Mouse (Mus musculus) left cerebral cortex, postnatal 14 days (tissue): ENCODE results near the gene Ctnnbip1. TPM values are rescaled to one million over a fixed set of nuclear protein-coding genes. Genes with fewer than 3 reads are reported as not detected.
A peak's percentile ranks its signal among the peaks of the same experiment; 100 is the strongest.

Experiments used
- DNase-seq, 2 experiments: peaks; one replicate each; pipeline ENCODE4 v3.0.0; 2021 to 2022; ENCODE audit warnings: low spot score in 2 of 2, mixed read lengths in 1 of 2
- intact Hi-C: fragments of 180-260 bp; cut with DNase I; formaldehyde crosslinking; loops from one replicate; pipeline ENCODE4 v1.15.1; 2025
- total RNA-seq, 2 experiments: library from RNA; stranded (reverse); gene quantifications; 2 replicates each; pipeline ENCODE4 v1.2.3; 2021

The Ctnnbip1 gene
- total RNA-seq, 2 experiments from 2014 or later = 56.1 to 56.5 TPM

DNA sequence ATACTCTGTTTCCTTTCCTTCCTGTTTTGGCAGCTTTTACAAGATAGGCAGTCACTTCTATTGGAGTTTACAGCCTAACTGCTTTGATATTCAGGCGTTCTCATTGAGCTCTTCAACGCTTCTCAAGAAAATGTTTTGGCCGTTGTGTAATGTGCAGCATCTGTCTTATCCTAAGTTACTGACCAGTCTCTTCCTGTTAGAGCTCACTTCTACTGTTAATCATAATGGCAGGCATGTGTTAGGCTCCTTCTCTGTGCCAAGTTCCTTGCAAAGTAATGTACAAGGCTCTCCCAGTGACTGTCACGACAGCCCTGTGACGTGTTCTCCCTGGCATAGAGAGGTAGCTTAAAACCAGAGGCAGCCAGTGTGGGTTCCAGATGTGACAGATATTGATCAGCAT is 33.7 kb downstream of the Ctnnbip1 start:
- DNase-seq = no peak
- intact Hi-C loops = loop anchor here (5.0 kb wide), 2 partner anchors 36 to 76 kb away; partner anchors contain the start of gene Clstn1

DNA sequence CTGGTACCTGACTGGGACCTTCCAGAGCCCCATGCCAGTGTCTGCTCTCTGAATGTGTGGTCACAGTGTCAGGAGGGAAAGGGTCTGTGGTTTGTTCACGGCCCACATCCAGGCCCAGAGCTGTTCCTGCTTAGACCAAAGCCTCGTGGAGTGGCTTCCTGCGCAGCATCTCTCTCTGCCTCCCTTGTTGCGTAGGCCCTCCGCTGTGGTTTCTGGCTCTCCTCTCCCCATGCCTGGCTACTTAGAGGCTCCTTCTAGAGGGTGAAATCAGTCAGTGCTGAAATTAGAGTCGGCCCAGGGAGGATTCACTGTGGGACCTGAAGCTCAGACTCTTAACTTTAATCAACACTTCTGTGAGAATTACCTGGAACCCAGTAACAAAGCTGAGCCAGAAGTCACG is 35.8 kb downstream of the Ctnnbip1 start:
- intact Hi-C loops = loop anchor here (5.0 kb wide), 2 partner anchors 33 to 73 kb away; partner anchors contain the start of gene Clstn1
- DNase-seq = no peak

DNA sequence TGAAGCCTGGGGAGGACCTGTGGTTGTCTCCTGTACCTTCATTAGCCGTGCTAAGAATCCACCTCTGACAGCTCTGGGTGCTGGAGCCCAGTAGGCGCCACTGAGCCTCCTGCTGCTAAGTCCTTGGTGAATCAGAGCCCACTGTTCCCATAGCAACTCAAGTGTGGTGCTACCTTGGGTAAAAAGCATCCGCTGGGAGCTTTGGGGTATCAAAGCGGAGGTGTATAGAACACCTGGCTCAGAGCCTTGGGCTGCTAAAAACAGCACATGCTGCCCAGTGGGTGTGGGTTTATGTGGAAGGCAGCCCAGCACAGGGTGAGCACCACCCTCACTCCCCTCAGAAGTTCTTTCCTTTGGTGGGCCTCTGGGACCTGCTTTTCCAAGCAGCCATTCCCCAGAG is 38.1 kb downstream of the Ctnnbip1 start:
- peak; percentile 79 to 87 for DNase-seq
- intact Hi-C loops = no loop called here

DNA sequence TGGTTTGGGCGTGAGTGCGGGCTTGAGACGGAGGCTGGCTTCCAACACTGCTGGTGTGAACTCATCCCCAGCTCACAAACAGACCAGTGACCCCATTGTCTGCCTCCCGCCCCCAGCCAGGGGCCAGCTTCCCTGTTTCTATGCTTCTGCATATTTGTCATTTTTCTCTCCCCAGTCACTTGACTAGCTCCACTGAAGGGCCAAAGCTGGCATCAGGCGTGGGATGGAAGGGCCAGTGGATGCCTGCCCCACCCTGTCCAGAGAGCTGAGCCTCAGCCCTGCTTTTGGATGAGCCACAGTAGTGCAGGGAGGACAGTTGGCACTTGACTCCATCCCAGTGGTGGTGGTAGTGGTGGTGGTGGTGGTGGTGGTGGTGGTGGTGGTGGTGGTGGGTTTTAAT is 39.9 kb downstream of the Ctnnbip1 start:
- intact Hi-C loops = no loop called here
- no peak for DNase-seq

DNA sequence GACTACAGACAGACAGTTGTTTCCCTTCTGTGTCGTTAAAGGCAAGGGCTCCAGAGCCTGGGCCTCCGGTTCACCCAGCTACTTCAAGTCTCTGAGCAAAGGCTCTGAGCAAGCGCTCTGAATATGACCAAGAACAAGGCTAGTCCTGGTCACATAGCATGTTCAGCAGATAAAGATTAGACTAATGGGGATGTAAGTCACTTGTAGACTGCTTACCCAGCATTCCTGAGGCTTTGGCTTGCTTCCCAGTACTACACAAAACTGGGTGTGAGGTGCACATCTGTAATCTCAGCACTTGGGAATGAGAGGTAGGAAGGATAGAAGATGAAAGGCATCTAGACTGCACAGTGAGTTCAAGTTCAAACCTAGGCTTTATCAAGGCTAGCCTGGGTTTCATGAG is 40.4 kb downstream of the Ctnnbip1 start:
- DNase-seq = no peak
- intact Hi-C loops = no loop called here

DNA sequence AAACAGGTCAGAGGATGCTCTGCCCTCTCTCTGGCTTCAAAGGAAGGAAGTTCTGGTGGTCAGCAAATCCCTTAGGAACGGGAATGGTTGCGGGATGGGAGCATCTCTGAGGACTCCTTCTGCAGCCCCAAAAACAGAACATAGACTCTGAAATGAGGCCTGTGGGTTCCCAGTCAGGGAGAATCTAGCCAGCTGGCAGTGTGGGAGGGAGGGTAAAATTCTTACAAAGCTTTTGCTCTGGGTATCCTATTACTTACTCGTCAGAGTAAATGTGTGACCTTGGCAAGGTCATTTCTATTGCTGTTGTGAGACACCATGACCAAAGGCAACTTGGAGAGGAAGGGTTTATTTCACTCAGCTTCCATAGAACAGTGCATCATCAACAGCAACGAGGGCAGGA is 43.4 kb downstream of the Ctnnbip1 start:
- DNase-seq = peak; percentile 55 to 58

DNA sequence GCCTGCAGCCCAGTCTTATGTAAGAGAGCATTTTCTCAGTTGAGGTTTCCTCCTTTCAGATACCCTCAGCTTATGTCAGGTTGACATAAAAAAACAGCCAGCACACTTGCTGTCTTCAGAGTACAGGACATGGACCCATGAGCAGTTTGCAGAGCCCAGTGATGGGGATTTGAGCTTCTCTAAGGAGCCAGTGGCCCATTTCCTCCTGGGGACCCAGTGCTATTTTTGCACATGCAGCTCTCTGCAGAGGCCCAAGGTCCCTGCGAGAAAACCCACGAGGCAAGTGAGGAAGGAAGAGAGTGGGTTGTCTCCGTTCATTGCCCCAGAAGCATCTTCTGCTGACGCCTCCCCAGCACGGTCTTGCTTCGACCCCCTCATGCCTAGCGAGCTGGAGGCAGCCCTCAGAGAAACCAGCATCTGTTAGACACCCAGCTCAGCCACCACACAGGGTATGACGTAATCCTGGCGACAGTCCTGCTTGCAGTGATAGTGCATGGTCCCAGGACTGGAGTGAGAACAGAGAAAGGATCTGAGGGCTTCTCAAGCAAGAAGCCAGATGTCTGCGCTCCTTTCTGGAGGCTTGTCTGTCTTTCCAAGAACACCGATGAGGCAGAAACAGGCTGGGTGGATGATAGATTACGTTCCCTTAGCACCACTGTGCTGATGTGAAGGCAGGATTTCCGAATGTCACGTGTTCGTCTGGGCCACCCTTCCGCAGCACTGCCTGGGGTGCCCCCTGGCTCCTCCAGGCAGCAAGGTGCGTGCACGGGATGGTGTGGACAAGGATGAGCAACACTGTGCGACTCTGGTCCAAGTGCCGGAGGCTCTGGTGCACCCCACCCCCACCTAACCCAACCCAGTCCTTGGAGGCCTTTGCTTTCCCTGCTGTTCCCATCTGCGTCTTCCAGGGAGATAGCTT is 44.2 kb downstream of the Ctnnbip1 start:
- intact Hi-C loops = no loop called here

More for the DNA sequence above, 43.4 kb downstream of the Ctnnbip1 start:
- intact Hi-C loops = no loop called here

DNA sequence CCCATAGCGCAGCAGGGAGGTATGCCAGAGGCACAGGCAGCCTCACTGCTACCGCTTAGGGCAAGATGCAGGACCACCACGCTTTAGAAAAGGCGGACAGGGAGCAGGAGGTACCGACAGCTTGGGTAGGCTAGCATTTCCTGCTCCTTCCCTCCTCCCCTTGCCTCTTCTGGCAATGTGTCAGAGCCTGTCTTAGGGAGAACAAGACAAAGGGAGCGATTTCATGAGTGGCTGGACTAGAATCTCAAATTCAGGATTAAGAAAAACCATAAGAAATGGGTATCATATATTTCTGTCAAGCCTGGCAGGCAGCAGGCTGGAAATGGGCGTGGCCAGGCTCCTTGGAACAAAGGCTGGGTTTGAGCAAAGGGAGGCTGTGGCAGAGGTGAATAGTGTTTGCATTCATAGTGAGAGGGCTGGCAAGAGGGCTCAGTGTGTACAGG is 44.9 kb downstream of the Ctnnbip1 start:
- DNase-seq = peak; percentile 43 to 69
- intact Hi-C loops = no loop called here

More for the DNA sequence above, 44.2 kb downstream of the Ctnnbip1 start:
- peak; percentile 80 to 83 for DNase-seq

DNA sequence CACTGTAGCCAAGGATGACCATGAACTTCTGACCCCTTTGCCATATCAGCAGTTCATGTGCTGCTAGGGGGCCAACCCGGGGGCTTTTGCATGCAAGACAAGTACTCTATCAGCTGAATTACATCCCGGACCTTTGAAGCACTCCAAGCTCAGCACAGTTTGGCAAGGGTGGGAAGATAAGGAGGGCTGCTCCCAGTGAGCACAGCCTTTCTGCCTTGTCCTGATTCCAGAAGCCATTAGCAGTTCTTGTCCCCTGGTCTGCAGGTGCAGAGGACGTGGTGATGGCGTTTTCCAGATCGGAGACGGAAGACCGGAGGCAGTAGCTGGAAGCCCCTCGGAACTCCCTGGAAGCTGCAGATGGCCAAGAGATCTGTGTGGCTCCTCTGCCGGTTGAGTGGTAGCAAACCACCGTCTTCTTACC is 45.9 kb downstream of the Ctnnbip1 start:
- DNase-seq = no peak
- intact Hi-C loops = no loop called here

DNA sequence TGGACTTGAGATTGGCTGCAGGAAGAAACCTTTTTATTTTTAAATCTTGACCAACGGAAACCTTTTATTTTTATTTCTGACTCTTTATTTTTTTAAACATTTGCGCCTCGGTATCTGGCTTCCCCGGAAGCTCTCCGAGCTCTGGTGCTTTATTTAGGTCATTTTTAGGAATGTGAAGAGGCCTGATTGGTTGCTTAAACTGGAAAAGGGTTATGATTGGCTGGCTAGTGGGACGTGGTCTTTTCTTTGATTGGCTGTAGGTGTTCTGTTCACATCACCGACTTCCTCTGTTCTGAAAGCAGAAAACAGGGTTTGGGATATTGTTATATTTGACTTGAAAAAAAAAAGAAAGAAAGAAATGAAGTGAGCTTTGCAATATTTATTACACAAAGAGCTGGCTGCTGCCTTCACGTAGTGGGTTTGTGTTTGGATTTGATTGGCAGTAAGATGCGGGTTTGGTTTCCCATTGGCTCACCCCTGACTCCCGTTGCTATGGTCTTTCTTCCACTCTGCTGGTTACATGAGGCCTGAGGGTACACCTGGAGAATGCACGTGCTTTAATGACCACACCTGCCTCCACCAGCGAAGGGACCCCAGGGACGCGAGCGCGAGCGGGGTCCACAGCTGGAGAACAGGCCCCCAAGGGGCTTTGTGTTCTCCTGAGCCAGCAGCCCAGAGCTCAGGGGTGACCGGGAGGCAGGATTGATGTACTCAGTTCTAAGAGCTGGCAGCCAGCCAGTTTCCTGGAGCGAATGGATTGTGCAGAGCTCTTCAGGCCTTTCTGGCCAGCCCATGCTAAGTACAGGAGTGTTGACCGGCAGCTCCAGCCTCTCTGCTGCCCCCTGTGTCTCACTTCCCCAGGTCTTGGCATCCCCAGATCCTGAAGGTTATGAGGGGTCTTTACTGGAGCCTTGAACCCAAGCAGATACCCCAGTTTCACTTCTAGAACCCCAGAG is 46.7 kb downstream of the Ctnnbip1 start:
- intact Hi-C loops = no loop called here
- DNase-seq = peak; percentile 69 to 79

DNA sequence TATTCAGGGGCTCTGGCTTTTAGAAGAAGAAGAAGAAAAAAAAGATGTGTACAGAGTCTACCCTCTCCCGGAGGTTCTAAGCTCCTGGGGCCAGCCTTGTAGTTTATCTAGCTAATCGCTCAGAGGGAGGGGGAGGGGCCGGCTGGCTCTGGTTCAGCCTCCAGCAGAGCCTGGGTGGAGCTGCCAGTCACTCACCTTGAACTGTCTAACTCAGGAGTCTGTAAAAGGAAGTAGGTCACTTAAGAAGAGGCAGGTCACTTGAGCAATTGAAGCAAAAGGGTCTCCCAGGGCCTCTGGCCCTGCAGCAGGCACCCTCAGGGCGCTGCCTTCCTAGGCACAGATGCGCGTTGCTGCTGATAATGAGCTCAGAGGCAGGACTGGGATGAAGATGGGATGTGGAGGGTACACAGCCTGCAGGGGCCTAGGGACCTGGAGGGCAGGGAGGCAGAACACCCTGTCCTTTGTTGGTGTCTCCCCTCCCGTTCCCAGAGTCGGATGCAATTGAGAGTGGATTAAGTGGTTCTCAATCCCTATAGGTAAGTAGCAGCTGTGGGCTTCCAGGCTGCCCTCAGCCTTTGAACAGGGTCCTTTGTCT is 49.5 kb downstream of the Ctnnbip1 start:
- DNase-seq = no peak
- intact Hi-C loops = no loop called here

DNA sequence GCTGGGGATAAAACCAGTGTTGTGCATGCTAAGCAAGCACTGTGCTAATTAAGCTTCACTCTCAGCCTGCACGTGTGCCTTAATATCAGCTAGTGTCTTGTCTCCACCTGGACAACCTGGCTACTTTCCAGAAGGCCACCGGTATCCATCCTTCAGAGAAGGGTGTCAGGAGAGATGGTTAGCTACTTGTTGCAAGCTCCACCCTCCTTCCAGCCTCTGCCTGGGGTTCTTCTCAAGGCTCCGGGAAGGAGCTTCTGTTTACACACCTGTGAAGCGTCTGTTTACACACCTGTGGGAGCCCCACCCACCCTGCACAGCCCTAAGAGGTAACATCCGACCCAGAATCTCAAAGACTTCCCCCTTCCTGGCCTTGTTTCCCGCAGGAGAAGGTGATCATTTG is 50.6 kb downstream of the Ctnnbip1 start:
- DNase-seq = no peak
- intact Hi-C loops = no loop called here

DNA sequence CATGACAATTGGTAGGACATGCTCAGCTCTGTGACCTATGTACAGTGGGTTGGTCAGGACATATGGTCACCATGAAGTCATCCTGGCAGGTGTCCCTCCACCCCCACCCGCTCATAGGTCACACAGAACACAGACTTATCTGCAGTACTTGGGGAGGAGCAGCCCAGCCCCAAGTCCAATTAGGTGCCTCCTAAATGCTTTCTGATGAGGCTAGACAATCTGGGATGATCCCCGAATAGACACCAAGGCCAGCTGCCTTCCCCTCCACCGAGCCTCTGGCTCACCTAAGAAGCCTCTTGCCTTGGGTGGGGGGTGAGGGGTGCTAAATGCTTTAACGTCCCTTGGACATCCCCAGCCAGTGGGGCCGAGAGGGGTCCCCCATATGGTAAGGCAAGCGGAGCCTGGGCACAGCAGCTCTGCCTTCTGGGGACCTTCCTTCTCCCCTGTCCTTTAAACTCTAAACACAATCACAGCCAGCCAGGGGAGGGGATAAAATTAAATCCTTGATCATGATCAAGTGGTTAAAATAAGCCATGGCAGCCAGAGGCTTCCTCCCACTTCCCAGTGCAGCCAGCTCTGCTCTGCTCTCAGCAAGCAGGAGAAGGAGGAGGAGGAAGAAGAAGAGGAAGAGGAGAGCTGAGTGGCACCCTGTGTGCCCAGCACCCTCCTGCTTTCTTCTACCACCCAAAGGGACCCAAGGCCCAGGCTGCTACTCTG is 51.9 kb downstream of the Ctnnbip1 start:
- DNase-seq = peak; percentile 55 to 57
- intact Hi-C loops = no loop called here

DNA sequence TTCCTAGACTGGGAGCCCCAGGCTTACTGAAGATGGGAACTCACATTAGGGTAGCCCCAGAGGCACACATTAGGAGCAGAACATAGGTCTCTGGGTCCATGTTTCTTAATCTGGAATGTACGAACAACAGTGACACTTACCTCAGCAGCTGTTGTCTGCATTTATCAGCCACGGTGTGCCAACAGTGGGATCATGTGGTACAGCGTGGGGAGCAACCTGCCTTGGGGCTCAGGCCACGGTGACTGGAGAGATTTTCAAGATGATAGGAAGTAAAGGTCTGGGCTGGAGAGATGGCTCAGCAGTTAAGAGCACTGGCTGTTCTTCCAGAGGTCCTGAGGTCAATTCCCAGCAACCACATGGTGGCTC is 52.4 kb downstream of the Ctnnbip1 start:
- intact Hi-C loops = no loop called here

DNA sequence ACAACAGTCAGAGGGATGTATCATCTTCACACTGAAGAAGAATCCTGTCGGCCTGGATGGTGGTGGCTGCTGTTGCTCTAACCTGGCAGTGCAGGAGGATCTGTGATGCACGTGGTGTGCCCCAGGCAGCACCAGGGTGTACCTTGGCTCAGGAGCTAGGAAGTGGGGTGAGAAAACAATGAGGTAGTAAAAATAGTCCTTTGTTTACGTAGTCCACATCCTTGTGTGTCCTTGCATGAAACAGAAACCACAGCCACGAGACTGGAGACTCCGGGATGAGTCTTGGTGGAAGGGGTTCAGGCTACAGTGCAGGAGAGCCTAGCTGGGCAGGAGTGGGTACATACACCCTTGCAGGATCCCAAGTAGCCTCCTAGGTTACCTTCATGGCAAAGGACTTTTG is 53.2 kb downstream of the Ctnnbip1 start:
- intact Hi-C loops = no loop called here
- DNase-seq = no peak

More for the DNA sequence above, 52.4 kb downstream of the Ctnnbip1 start:
- no peak for DNase-seq

DNA sequence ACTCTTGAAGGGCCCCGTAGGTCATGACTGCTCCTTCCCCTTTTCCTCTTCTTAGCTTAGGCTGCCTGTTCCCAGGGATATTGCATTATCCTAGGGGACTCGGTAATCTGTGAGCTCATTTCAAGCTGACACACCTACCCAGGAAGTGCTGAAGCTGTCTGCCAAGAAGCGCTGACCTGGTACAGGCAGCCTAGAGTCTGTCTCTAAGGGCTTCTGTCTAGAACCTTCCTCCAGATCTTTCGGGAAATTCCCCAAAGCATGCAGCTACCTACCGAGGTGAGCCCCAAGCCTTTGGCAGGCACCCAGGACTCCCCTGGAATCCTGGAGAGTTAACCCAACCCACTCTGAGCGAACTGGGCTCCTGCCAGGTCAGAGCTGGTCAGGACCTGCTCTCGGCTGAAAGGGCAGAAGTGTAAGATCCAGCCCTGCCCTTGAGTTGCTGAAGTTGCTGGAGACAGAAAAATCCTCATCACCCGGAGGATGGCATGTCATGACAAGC is 53.7 kb downstream of the Ctnnbip1 start:
- intact Hi-C loops = no loop called here
- DNase-seq = no peak

DNA sequence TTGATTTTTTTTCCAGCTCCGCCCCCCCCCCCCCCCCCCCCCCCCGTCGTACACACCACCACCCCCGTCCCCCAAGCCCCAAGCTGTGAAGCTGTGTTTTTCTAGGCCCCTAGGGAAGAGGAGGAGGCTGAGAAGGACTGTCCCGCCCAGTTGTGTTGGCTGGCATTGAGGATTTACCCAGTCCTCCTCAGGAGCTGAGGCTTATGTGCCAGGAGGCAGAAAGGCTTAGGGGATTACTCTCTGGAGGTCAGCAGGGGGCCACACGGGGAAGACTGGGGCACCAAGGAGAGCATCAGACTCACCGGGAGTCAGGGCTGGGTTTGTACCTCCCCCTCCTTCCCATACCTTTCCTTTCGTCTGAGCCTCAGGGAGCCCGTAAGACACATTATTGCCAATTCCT is 54.4 kb downstream of the Ctnnbip1 start:
- intact Hi-C loops = no loop called here
- no peak for DNase-seq

DNA sequence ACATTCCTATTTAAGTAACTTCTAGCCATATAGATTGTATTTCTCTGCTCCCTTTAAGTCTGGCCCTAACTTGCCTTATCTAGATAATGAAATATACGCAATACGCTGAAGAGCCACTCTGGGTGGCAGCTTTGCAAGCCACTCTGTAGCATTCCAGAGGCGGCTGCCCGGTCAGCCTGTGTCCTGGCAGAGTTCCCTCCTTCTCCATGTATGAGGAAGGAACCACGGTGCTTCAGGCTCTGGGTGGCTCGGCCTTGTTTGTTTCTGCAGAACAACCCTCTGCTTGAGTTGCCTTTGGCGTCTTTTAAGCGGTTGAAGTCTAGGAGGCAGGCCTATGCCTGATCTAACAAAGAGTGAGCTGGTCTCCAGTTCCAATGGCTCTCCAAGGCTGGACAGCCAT is 54.8 kb downstream of the Ctnnbip1 start:
- DNase-seq = no peak
- intact Hi-C loops = no loop called here

DNA sequence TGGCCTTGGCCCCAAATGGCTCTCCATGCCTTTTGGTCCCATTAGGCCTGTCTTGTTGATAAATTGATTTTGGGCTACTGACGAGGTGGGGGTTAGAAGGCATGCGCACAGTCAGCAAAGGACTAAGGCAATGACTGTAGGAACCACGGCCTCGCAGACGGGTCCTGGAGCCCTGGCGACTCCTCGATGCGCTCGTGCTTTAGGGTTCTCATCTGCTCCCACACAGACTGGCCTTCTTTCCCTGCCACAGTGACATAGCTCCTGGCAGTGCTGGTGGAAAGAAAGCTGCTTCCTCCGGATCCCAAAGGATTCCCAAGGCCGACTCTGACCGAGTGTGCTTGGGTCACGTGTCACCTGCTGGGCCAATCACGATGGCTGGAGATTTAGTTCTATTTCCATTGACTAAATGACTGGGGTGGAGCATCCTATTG is 56.4 kb downstream of the Ctnnbip1 start:
- DNase-seq = no peak
- intact Hi-C loops = no loop called here
